Mouse (Mus musculus) forebrain, embryonic 16.5 days (tissue): ENCODE data around the gene Cpvl. TPM values are rescaled to one million over a fixed set of nuclear protein-coding genes. Genes with fewer than 3 reads are reported as not detected.
A peak's percentile ranks its signal among the peaks of the same experiment; 100 is the strongest.

Experiments
- ATAC-seq: fragments of 200-750 bp; cut with Nextera tagmentation; 2 replicates; pipeline ENCODE4 v1.8.0; 2017; ENCODE audit warnings: mild to moderate bottlenecking, moderate library complexity
- H3K27ac ChIP-seq: fragments of 300-500 bp; sonication (generic); 2 replicates; pipeline ENCODE4 v1.5.1; 2014; ENCODE audit warnings: low read length, control low read depth
- H3K27me3 ChIP-seq: fragments of 300-500 bp; sonication (generic); replicated peaks from 2 replicates; pipeline ENCODE4 v1.6.1; 2014; ENCODE audit warnings: low read length; ENCODE audit not compliant: control insufficient read depth, insufficient read depth
- H3K36me3 ChIP-seq: fragments of 300-500 bp; sonication (generic); 2 replicates; pipeline ENCODE4 v1.6.1; 2014; ENCODE audit not compliant: control insufficient read depth, insufficient read depth
- H3K4me1 ChIP-seq: fragments of 300-500 bp; sonication (generic); replicated peaks from 2 replicates; pipeline ENCODE4 v1.6.1; 2014; ENCODE audit warnings: low read length; ENCODE audit not compliant: control insufficient read depth, insufficient read depth
- H3K4me2 ChIP-seq: fragments of 300-500 bp; sonication (generic); 2 replicates; pipeline ENCODE4 v1.6.1; 2014; ENCODE audit warnings: mild to moderate bottlenecking, low read length, control low read depth
- H3K4me3 ChIP-seq: fragments of 300-500 bp; sonication (generic); replicated peaks from 2 replicates; pipeline ENCODE4 v1.5.1; 2014; ENCODE audit warnings: mild to moderate bottlenecking, low read length, control low read depth
- H3K9ac ChIP-seq: fragments of 300-500 bp; sonication (generic); replicated peaks from 2 replicates; pipeline ENCODE4 v1.6.1; 2014; ENCODE audit warnings: low read depth, low read length, control low read depth
- H3K9me3 ChIP-seq: fragments of 300-500 bp; sonication (generic); 2 replicates; pipeline ENCODE4 v1.6.1; 2016; ENCODE audit warnings: low read length; ENCODE audit not compliant: control insufficient read depth
- WGBS: fragments of 180-500 bp; shearing (Covaris S2); extraction: QIAGEN DNeasy Blood & Tissue Kit; methylation state at CpG from one replicate; pipeline ENCODE4 v1.1.7; 2014; 5-methylcytosine and 5-hydroxymethylcytosine counted together
- polyA plus RNA-seq: library from polyadenylated mRNA; unstranded; fragments of >200 nt; fragmentation: Nextera tagmentation; extraction: Ambion mirVana; gene quantifications from 2 replicates; pipeline ENCODE4 v1.2.1, GENCODE M21; 2015

The Cpvl gene
- polyA plus RNA-seq, 1 experiment from 2014 or later: not detected

DNA sequence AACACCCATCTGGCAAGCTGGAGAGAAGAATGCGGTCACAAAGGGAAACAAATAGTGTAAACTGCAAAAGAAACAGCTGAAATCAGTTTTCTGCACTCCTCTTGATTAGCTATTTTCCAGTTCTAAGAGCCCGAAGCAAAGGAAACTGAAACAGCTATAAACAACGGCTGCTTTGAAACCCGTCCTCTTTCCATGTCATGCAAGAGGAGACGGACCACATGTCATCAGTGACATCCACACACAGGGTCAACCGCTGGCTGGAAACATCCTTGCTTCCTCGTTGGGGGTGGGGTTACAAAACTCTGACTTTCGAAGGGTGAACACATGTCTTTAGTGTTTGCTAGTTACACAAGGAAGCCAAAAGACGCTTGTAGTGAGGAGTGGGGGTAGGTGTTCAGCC is 27.6 kb downstream of the Cpvl start:
- H3K4me2 ChIP-seq: no peak overlapping the region
- no peak for ATAC-seq
- no peak overlapping the region for H3K4me3 ChIP-seq
- WGBS: 61% methylated on average over 9 of the region's 9 CpGs
- H3K27me3 ChIP-seq: no peaks in the 10 kb centered on the region
- H3K9ac ChIP-seq: no peak overlapping the region
- H3K9me3 ChIP-seq: no peaks in the 10 kb centered on the region
- no peaks in the 10 kb centered on the region for H3K4me1 ChIP-seq
- H3K27ac ChIP-seq: no peak overlapping the region
- H3K36me3 ChIP-seq: no peaks in the 10 kb centered on the region

DNA sequence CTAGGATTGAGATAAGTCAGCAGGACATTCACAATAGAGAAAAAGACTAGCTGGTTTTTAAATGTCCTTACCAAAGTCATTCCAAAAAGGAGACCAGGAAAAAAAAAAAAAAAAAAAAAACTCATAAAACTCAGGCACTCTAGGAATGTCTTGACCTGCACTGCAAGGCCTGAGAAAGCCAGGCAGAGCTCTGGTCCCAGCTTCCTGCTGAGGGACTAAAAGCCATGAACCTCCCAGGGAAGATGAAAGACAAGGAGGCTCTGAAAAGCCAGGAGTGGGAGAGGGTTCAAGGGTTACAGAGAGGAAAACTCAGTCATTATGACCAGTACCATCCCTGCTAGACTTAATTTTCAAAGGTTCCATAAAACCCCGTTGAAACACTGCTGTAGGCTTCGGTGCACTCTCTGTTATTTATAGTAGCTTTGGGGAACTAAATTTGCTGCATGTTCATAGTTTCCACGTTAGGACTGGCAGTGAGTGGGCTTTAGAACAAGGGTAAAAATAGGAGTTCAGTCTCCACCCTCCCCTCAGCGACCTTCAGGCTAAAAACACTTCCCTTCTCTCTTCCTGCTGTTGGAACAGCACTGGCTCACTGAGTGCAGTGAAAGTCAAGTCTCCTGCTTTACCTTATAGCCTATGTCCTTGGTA is 30.0 kb downstream of the Cpvl start:
- ATAC-seq: no peak
- no peaks in the 10 kb centered on the region; the same call in 1 of the 2 replicates for H3K4me1 ChIP-seq
- no peaks in the 10 kb centered on the region for H3K9me3 ChIP-seq
- no peak overlapping the region for H3K4me2 ChIP-seq
- no peaks in the 10 kb centered on the region for H3K36me3 ChIP-seq
- no peak overlapping the region for H3K4me3 ChIP-seq
- no peak overlapping the region for H3K27ac ChIP-seq
- H3K27me3 ChIP-seq: no peaks in the 10 kb centered on the region
- 66% methylated on average over 4 of the region's 4 CpGs for WGBS
- H3K9ac ChIP-seq: no peak overlapping the region

DNA sequence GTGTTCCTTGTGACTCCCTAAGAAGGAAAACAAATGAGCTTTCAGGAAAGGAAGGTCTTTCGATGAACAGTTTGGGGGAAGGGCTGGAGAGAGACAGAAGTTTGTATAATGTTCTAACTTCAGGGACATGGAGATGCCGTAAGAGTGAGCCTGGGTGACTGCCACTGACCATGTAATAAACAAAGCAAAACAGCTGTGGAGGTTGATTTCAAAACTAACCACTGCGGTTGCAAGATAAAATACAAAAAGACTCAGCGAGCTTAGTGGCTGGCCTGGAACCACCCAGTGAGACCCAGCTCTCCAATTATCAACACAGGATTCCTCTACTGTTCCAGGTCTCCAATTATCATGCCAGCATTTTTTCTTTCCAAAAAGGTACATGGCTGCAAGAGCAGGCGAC is 33.6 kb downstream of the Cpvl start:
- 79% methylated on average over 5 of the region's 5 CpGs for WGBS
- Histone ChIP-seq H3K4me3 (no peak overlapping the region), H3K9me3 (no peaks in the 10 kb centered on the region), H3K9ac (no peak overlapping the region), H3K36me3 (no peaks in the 10 kb centered on the region), H3K4me1 (no peaks in the 10 kb centered on the region; the same call in 1 of the 2 replicates), H3K27ac (no peak overlapping the region), H3K4me2 (no peak overlapping the region), H3K27me3 (no peaks in the 10 kb centered on the region)
- ATAC-seq: no peak

DNA sequence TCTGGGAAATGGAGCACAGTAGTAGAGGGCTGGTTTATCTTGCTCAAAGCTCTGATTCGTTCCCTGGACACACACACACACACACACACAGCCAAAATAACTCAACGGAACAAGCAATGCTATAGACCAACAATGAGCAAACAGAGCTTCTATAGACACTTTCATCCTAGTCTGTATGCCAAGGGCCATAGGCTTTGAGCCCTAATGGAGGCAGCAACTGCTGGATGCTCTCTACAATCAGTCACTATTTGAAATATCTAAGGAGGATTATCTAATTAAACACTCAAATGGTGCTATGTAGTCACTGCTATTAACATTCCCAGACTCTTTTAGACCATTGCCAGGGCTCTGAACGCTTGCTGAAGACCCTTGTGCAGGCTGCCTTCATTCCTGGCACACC is 34.1 kb downstream of the Cpvl start:
- Histone ChIP-seq H3K4me2 (no peak overlapping the region), H3K36me3 (no peaks in the 10 kb centered on the region), H3K4me3 (no peak overlapping the region), H3K27me3 (no peaks in the 10 kb centered on the region), H3K4me1 (no peaks in the 10 kb centered on the region; the same call in 1 of the 2 replicates), H3K9me3 (no peaks in the 10 kb centered on the region), H3K27ac (no peak overlapping the region), H3K9ac (no peak overlapping the region)
- WGBS: 31% methylated on average over 3 of the region's 3 CpGs
- no peak for ATAC-seq

GRCm38 (mm10) chr6:53942190-53942831 is 36.2 kb downstream of the Cpvl start:
- no peaks in the 10 kb centered on the region for H3K36me3 ChIP-seq
- no peak for ATAC-seq
- no peak overlapping the region for H3K27ac ChIP-seq
- no peaks in the 10 kb centered on the region for H3K27me3 ChIP-seq
- H3K9ac ChIP-seq: no peak overlapping the region
- no peaks in the 10 kb centered on the region for H3K9me3 ChIP-seq
- no peaks in the 10 kb centered on the region; the same call in 1 of the 2 replicates for H3K4me1 ChIP-seq
- no peak overlapping the region for H3K4me3 ChIP-seq
- WGBS: 88% methylated on average over 7 of the region's 7 CpGs
- H3K4me2 ChIP-seq: no peak overlapping the region

DNA sequence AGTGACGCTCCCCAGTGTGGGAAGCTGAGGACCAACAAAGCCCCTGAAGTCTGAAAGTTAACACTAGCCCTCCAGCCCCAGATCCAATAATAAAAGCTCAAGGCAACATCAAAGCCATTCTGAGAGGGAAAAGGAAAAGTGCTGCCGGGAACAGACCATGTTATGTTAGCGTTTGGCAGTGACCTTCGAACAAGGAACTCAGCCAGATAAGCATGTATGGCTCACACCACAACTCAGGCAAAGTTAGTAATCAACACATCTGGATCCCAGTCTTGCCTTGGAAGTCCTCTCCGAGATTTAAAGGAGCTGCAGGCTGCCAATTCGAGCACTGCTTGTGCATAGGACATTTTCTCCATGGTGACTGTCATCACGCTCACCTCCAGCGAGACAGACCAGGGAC is 38.7 kb downstream of the Cpvl start:
- no peaks in the 10 kb centered on the region; the same call in 1 of the 2 replicates for H3K4me1 ChIP-seq
- no peak overlapping the region for H3K27ac ChIP-seq
- 52% methylated on average over 8 of the region's 8 CpGs for WGBS
- H3K9ac ChIP-seq: no peak overlapping the region
- no peak for ATAC-seq
- H3K4me3 ChIP-seq: no peak overlapping the region
- H3K4me2 ChIP-seq: no peak overlapping the region
- H3K36me3 ChIP-seq: no peaks in the 10 kb centered on the region
- no peaks in the 10 kb centered on the region for H3K27me3 ChIP-seq
- no peaks in the 10 kb centered on the region for H3K9me3 ChIP-seq

GRCm38 (mm10) chr6:53938942-53939341 is 39.5 kb downstream of the Cpvl start:
- Histone ChIP-seq H3K9me3 (no peaks in the 10 kb centered on the region), H3K27ac (no peak overlapping the region), H3K4me1 (no peaks in the 10 kb centered on the region), H3K27me3 (no peaks in the 10 kb centered on the region), H3K4me2 (no peak overlapping the region), H3K4me3 (no peak overlapping the region), H3K36me3 (no peaks in the 10 kb centered on the region), H3K9ac (no peak overlapping the region)
- WGBS: 7% methylated on average over 3 of the region's 3 CpGs
- ATAC-seq: peak; percentile 69; the same call in 1 of the 2 replicates

- 78% methylated on average over 15 of the region's 15 CpGs for WGBS
- ATAC-seq: no peak
- Histone ChIP-seq H3K4me1 (no peaks in the 10 kb centered on the region), H3K36me3 (no peaks in the 10 kb centered on the region), H3K27ac (no peak overlapping the region), H3K4me3 (no peak overlapping the region), H3K27me3 (no peaks in the 10 kb centered on the region), H3K9ac (no peak overlapping the region), H3K9me3 (no peaks in the 10 kb centered on the region), H3K4me2 (no peak overlapping the region)
Observed at GRCm38 (mm10) chr6:53937143-53938134, 41.0 kb downstream of the Cpvl start.

DNA sequence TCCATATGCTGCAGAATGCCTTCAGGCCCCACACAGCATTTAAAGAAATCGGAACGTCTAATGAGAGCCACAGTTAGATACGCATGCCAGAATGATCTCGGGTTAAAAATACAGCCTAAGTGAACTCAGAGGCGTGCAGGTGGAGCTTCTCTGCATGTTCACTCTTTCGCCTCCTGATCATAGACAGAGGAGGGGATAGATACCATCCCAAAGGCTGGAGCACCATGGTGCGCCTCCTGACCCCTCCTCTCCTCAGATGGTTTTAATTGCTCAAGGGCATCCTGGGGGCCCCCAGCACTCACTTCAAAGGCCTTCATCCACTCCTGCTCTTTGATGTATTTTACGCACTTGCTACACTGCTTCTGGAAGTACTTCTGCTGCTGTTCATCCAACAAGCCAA is 46.9 kb downstream of the Cpvl start:
- H3K4me1 ChIP-seq: no peaks in the 10 kb centered on the region
- no peak overlapping the region for H3K27ac ChIP-seq
- H3K4me2 ChIP-seq: no peak overlapping the region
- H3K4me3 ChIP-seq: no peak overlapping the region
- no peaks in the 10 kb centered on the region for H3K9me3 ChIP-seq
- ATAC-seq: no peak
- 61% methylated on average over 8 of the region's 8 CpGs for WGBS
- no peak overlapping the region for H3K9ac ChIP-seq
- no peaks in the 10 kb centered on the region for H3K36me3 ChIP-seq
- no peaks in the 10 kb centered on the region for H3K27me3 ChIP-seq
